Comparison of ENCODE assay signal across 8 mouse cellular contexts in genomic region chr8:120633665-120634271, GRCm38 (mm10). TPM values are rescaled to one million over a fixed set of nuclear protein-coding genes. Genes with fewer than 3 reads are reported as not detected.
DNase-seq lines count a peak whose midpoint lies in the region; ATAC-seq lines count a peak whose summit lies in the region.

No protein-coding gene starts in this region.

- DNase-seq in adrenal gland, adult (ENCODE audit: inconsistent age in 2 of 2, low spot score in 1 of 2): peak; percentile 47 to 67
- DNase-seq in adrenal gland, postnatal 4 days (ENCODE audit: low spot score in 2 of 2): no peak
- DNase-seq in thymus, postnatal 14 days: peak; percentile 33
- no peak for DNase-seq in thymus, postnatal 0 days (ENCODE audit: low spot score)
- DNase-seq in lung, postnatal 10 days: peak; percentile 29
- DNase-seq in testis, postnatal 14 days (ENCODE audit: low spot score): peak; percentile 33
- no peak for DNase-seq in gastrocnemius, postnatal 25 days

- WGBS in hindbrain, embryonic 13.5 days: 1% methylated on average over 44 of the region's 44 CpGs

- no peak overlapping the region for H3K27ac ChIP-seq in hindbrain, embryonic 13.5 days

- peak overlapping the region; percentile 86 for H3K9ac ChIP-seq in hindbrain, embryonic 13.5 days

- no peaks in the 10 kb centered on the region for H3K36me3 ChIP-seq in hindbrain, embryonic 13.5 days

- peak overlapping the region; percentile 64 for H3K4me3 ChIP-seq in hindbrain, embryonic 13.5 days

- H3K4me1 ChIP-seq in hindbrain, embryonic 13.5 days (replicated peaks): peaks cover 20% of the 10 kb centered on the region

- peak overlapping the region; percentile 98 for H3K4me2 ChIP-seq in hindbrain, embryonic 13.5 days

- peak; percentile 53 for ATAC-seq in hindbrain, embryonic 13.5 days (ENCODE audit: low FRiP score)

- H3K27me3 ChIP-seq in hindbrain, embryonic 13.5 days: peaks cover 52% of the 10 kb centered on the region

- H3K9me3 ChIP-seq in hindbrain, embryonic 13.5 days: no peaks in the 10 kb centered on the region

RNA-seq across cellular contexts. Expression of gene 1190005I06Rik, which starts 13.7 kb away (rescaled TPM):
- total RNA-seq in adrenal gland, postnatal 4 days (2021): 1 to 10 TPM; 5.4 to 7.5 TPM
- polyA plus RNA-seq in thymus, postnatal 0 days (2015; fragmentation: Nextera tagmentation; extraction: Ambion mirVana): 2.1 TPM in 2 replicates
- polyA plus RNA-seq in hindbrain, embryonic 13.5 days (2015; fragmentation: Nextera tagmentation; extraction: Ambion mirVana): 8.9 and 11.0 TPM in 2 replicates
- total RNA-seq in gastrocnemius, postnatal 25 days (2021): under 1 TPM; 0.67 to 0.70 TPM

RNA-seq across cellular contexts. Expression of gene Gm27021, which starts 34.1 kb away (rescaled TPM):
- under 1 TPM in 1 of 2 experiments, not detected in 1; 0.56 TPM for total RNA-seq in adrenal gland, postnatal 4 days (2021)
- polyA plus RNA-seq in thymus, postnatal 0 days (2015; fragmentation: Nextera tagmentation; extraction: Ambion mirVana): 1.6 and 2.3 TPM in 2 replicates
- polyA plus RNA-seq in hindbrain, embryonic 13.5 days (2015; fragmentation: Nextera tagmentation; extraction: Ambion mirVana): 5.2 and 6.0 TPM in 2 replicates
- total RNA-seq in gastrocnemius, postnatal 25 days (2021): not detected

RNA-seq across cellular contexts. Expression of gene Cox4i1, which starts 34.3 kb away (rescaled TPM):
- total RNA-seq in adrenal gland, postnatal 4 days (2021): 1,000 to 10,000 TPM; 1,090 to 1,156 TPM
- 1,161 and 1,200 TPM in 2 replicates for polyA plus RNA-seq in thymus, postnatal 0 days (2015; fragmentation: Nextera tagmentation; extraction: Ambion mirVana)
- polyA plus RNA-seq in hindbrain, embryonic 13.5 days (2015; fragmentation: Nextera tagmentation; extraction: Ambion mirVana): 1,116 and 1,159 TPM in 2 replicates
- total RNA-seq in gastrocnemius, postnatal 25 days (2021): 1,000 to 10,000 TPM; 1,728 to 1,814 TPM

RNA-seq across cellular contexts. Expression of gene Emc8, which starts 34.6 kb away (rescaled TPM):
- total RNA-seq in adrenal gland, postnatal 4 days (2021): 100 to 1,000 TPM; 101 to 112 TPM
- polyA plus RNA-seq in thymus, postnatal 0 days (2015; fragmentation: Nextera tagmentation; extraction: Ambion mirVana): 259 and 294 TPM in 2 replicates
- polyA plus RNA-seq in hindbrain, embryonic 13.5 days (2015; fragmentation: Nextera tagmentation; extraction: Ambion mirVana): 135 and 150 TPM in 2 replicates
- 10 to 100 TPM; 28.0 to 28.1 TPM for total RNA-seq in gastrocnemius, postnatal 25 days (2021)

RNA-seq across cellular contexts. Expression of gene Gins2, which starts 44.7 kb away (rescaled TPM):
- total RNA-seq in adrenal gland, postnatal 4 days (2021): 10 to 100 TPM; 36.6 to 39.3 TPM
- polyA plus RNA-seq in thymus, postnatal 0 days (2015; fragmentation: Nextera tagmentation; extraction: Ambion mirVana): 60.0 and 77.9 TPM in 2 replicates
- 23.1 and 24.5 TPM in 2 replicates for polyA plus RNA-seq in hindbrain, embryonic 13.5 days (2015; fragmentation: Nextera tagmentation; extraction: Ambion mirVana)
- 1 to 10 TPM; 1.0 to 1.3 TPM for total RNA-seq in gastrocnemius, postnatal 25 days (2021)

Comparison
In these comparisons a context has a peak if more than half of its experiments do, and no peak if none do; other contexts are left out.
1. DNase-seq: peak in adrenal gland, adult (2 of 2), thymus, postnatal 14 days (single experiment), lung, postnatal 10 days (single experiment) and testis, postnatal 14 days (single experiment); none in adrenal gland, postnatal 4 days (0 of 2), thymus, postnatal 0 days (single experiment) and gastrocnemius, postnatal 25 days (single experiment).